Mouse (Mus musculus): ENCODE data around the gene Mkks. TPM values are rescaled to one million over a fixed set of nuclear protein-coding genes. Genes with fewer than 3 reads are reported as not detected.
"Not testable (repeated sequence)": the region's sequence is repeated elsewhere in the genome, so short reads cannot be mapped to it uniquely, and the experiment has no call there.

Gene Mkks
- 10 to 100 TPM; 28.3 to 38.8 TPM for total RNA-seq (2021)

- intact Hi-C loops (cut with DNase I): no loop called here
- DNase-seq: peak; percentile 100
These were observed at the start of gene Mkks, which contains the start of the genes Slx4ip and AL731706.1 for GRCm38 (mm10) chr2:136891068-136891950. Gene Mkks (minus strand): TSS chr2:136891389. Gene Slx4ip (plus strand): TSS chr2:136891218. Gene AL731706.1 (minus strand): TSS chr2:136891389.

- intact Hi-C loops (cut with DNase I): no loop called here
- no peak for DNase-seq
These were observed 47.1 kb upstream of the Mkks start for GRCm38 (mm10) chr2:136938249-136938648.

- intact Hi-C loops (cut with DNase I): no loop called here
- no peak for DNase-seq
These were observed 45.5 kb upstream of the Mkks start for GRCm38 (mm10) chr2:136936391-136937288.

GRCm38 (mm10) chr2:136921003-136921408 is 29.8 kb upstream of the Mkks start:
- DNase-seq: peak; percentile 31 to 35

GRCm38 (mm10) chr2:136920257-136920993 is 29.2 kb upstream of the Mkks start:
- DNase-seq: no peak
- intact Hi-C loops (cut with DNase I): no loop called here

More at GRCm38 (mm10) chr2:136921003-136921408, 29.8 kb upstream of the Mkks start:
- intact Hi-C loops (cut with DNase I): no loop called here

GRCm38 (mm10) chr2:136919433-136919832 is 28.2 kb upstream of the Mkks start:
- DNase-seq: no peak
- intact Hi-C loops (cut with DNase I): loop anchor here (5.0 kb wide), 1 partner anchor 63 kb away; no protein-coding TSS in a partner anchor

GRCm38 (mm10) chr2:136914334-136914902 is 23.2 kb upstream of the Mkks start:
- DNase-seq: no peak
- intact Hi-C loops (cut with DNase I): loop anchor here (2.0 kb wide), 2 partner anchors 200 to 1028 kb away; no protein-coding TSS in a partner anchor

- intact Hi-C loops (cut with DNase I): no loop called here
- DNase-seq: no peak
These were observed 21.8 kb upstream of the Mkks start for GRCm38 (mm10) chr2:136913021-136913420.

GRCm38 (mm10) chr2:136911958-136912411 is 20.8 kb upstream of the Mkks start:
- peak; percentile 51 to 56 for DNase-seq
- intact Hi-C loops (cut with DNase I): no loop called here

GRCm38 (mm10) chr2:136909298-136909697 is 18.1 kb upstream of the Mkks start:
- DNase-seq: no peak
- intact Hi-C loops (cut with DNase I): no loop called here

- intact Hi-C loops (cut with DNase I): no loop called here
- no peak for DNase-seq
These were observed 17.4 kb upstream of the Mkks start for GRCm38 (mm10) chr2:136908596-136908995.

GRCm38 (mm10) chr2:136896131-136896530 is 4.9 kb upstream of the Mkks start:
- intact Hi-C loops (cut with DNase I): no loop called here
- DNase-seq: no peak

GRCm38 (mm10) chr2:136894494-136894893 is 3.3 kb upstream of the Mkks start:
- no peak for DNase-seq
- intact Hi-C loops (cut with DNase I): no loop called here

GRCm38 (mm10) chr2:136891951-136892371 is 772 bp upstream of the Mkks start:
- DNase-seq: peak; percentile 98
- intact Hi-C loops (cut with DNase I): loop anchor here (2.0 kb wide), 1 partner anchor 223 kb away; no protein-coding TSS in a partner anchor

- not testable (repeated sequence) for DNase-seq
These were observed 497 bp downstream of the Mkks start for GRCm38 (mm10) chr2:136890716-136891067.

GRCm38 (mm10) chr2:136886846-136887245 is 4.3 kb downstream of the Mkks start:
- DNase-seq: peak; percentile 37 to 57
- intact Hi-C loops (cut with DNase I): loop anchor here (1.0 to 10.0 kb wide), 5 partner anchors 55 to 742 kb away; partner anchors contain the start of gene Snap25

More at GRCm38 (mm10) chr2:136890716-136891067, 497 bp downstream of the Mkks start:
- intact Hi-C loops (cut with DNase I): not testable (repeated sequence)

- intact Hi-C loops (cut with DNase I): loop anchor here (5.0 to 10.0 kb wide), 3 partner anchors 53 to 741 kb away; partner anchors contain the start of gene Snap25
- DNase-seq: no peak
These were observed 5.6 kb downstream of the Mkks start, which contains the start of gene AL731706.2 for GRCm38 (mm10) chr2:136885579-136885978. Gene AL731706.2 (minus strand): TSS chr2:136885679.

GRCm38 (mm10) chr2:136854543-136855388 is 36.4 kb downstream of the Mkks start:
- intact Hi-C loops (cut with DNase I): no loop called here

More at GRCm38 (mm10) chr2:136854543-136855388, 36.4 kb downstream of the Mkks start:
- DNase-seq: no peak

Measured in heart, postnatal 10 days (tissue).